Mouse (Mus musculus) kidney, embryonic 14.5 days (tissue): ENCODE data around the gene Usp34. TPM values are rescaled to one million over a fixed set of nuclear protein-coding genes. Genes with fewer than 3 reads are reported as not detected.
"Not testable (repeated sequence)": the region's sequence is repeated elsewhere in the genome, so short reads cannot be mapped to it uniquely, and the experiment has no call there.

ENCODE experiments used
- ATAC-seq: fragments of 200-750 bp; cut with Nextera tagmentation; 2 replicates; pipeline ENCODE4 v1.8.0; 2017; ENCODE audit warnings: moderate number of reproducible peaks, mild to moderate bottlenecking, moderate TSS enrichment, moderate library complexity; ENCODE audit not compliant: low FRiP score, low TSS enrichment
- H3K27ac ChIP-seq: fragments of 300-500 bp; sonication (generic); 2 replicates; pipeline ENCODE4 v1.5.1; 2014; ENCODE audit warnings: low read depth, mild to moderate bottlenecking, low read length, moderate library complexity, mixed read lengths
- H3K27me3 ChIP-seq: fragments of 300-500 bp; sonication (generic); 2 replicates; pipeline ENCODE4 v1.6.1; 2014; ENCODE audit warnings: mild to moderate bottlenecking, low read length; ENCODE audit not compliant: control insufficient read depth, insufficient read depth
- H3K36me3 ChIP-seq: fragments of 300-500 bp; sonication (generic); 2 replicates; pipeline ENCODE4 v1.6.1; 2014; ENCODE audit warnings: low read length, mixed read lengths; ENCODE audit not compliant: control insufficient read depth, insufficient read depth
- H3K4me1 ChIP-seq: fragments of 300-500 bp; sonication (generic); 2 replicates; pipeline ENCODE4 v1.6.1; 2014; ENCODE audit warnings: low read length, mixed read lengths; ENCODE audit not compliant: control insufficient read depth, insufficient read depth
- H3K4me2 ChIP-seq: fragments of 300-500 bp; sonication (generic); replicated peaks from 2 replicates; pipeline ENCODE4 v1.6.1; 2014; ENCODE audit warnings: low read depth, mild to moderate bottlenecking, low read length
- H3K4me3 ChIP-seq: fragments of 300-500 bp; sonication (generic); 2 replicates; pipeline ENCODE4 v1.5.1; 2014; ENCODE audit warnings: mild to moderate bottlenecking, low read length
- H3K9ac ChIP-seq: fragments of 300-500 bp; sonication (generic); 2 replicates; pipeline ENCODE4 v1.6.1; 2014; ENCODE audit warnings: low read depth, mild to moderate bottlenecking, low read length, moderate library complexity
- H3K9me3 ChIP-seq: fragments of 300-500 bp; sonication (generic); 2 replicates; pipeline ENCODE4 v1.6.1; 2016; ENCODE audit warnings: low read length; ENCODE audit not compliant: control insufficient read depth
- WGBS: fragments of 180-500 bp; shearing (Covaris S2); extraction: QIAGEN DNeasy Blood & Tissue Kit; methylation state at CpG from one replicate; pipeline ENCODE4 v1.1.7; 2014; 5-methylcytosine and 5-hydroxymethylcytosine counted together
- polyA plus RNA-seq: library from polyadenylated mRNA; unstranded; fragments of >200 nt; fragmentation: Nextera tagmentation; extraction: Ambion mirVana; gene quantifications from 2 replicates; pipeline ENCODE4 v1.2.1, GENCODE M21; 2014

Usp34 gene
- polyA plus RNA-seq, 1 experiment from 2014 or later: 45.5 TPM

- Histone ChIP-seq H3K36me3 (peaks cover 75% of the 10 kb centered on the region), H3K27me3 (no peaks in the 10 kb centered on the region), H3K27ac (no peak overlapping the region), H3K9me3 (no peaks in the 10 kb centered on the region), H3K4me1 (no peaks in the 10 kb centered on the region), H3K4me2 (no peak overlapping the region), H3K9ac (no peak overlapping the region), H3K4me3 (no peak overlapping the region)
- ATAC-seq: no peak
- WGBS: 89% methylated on average over 2 of the region's 2 CpGs
Measured at GRCm38 (mm10) chr11:23430013-23430412, 123.3 kb downstream of the Usp34 start.

DNA sequence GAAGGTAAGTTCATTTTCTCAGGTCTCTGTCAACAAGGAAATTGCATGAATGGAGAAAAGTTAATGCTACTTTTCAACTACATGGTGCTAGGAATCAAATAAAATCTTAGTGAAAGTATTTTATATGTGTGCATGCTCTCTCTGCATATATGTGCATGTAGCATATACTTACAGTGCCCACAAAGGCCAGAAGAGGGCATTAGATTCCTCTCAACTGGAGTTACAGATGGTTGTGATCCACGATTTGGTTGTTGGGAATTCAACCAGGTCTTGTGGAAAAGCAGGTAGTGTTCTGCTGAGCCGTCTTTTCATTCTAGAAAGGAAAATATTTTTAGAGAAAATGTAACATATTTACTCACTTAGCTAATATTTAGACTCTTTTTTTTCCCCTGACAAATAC, 129.4 kb downstream of the Usp34 start:
- Histone ChIP-seq H3K36me3 (peaks cover 84% of the 10 kb centered on the region), H3K9ac (no peak overlapping the region), H3K27ac (no peak overlapping the region), H3K9me3 (no peaks in the 10 kb centered on the region), H3K4me2 (no peak overlapping the region), H3K4me1 (no peaks in the 10 kb centered on the region), H3K27me3 (no peaks in the 10 kb centered on the region), H3K4me3 (no peak overlapping the region)
- ATAC-seq: no peak
- 87% methylated on average over 2 of the region's 2 CpGs for WGBS

- H3K27me3 ChIP-seq, H3K27ac ChIP-seq, H3K4me1 ChIP-seq, H3K9me3 ChIP-seq, ATAC-seq, H3K4me3 ChIP-seq, H3K9ac ChIP-seq, H3K4me2 ChIP-seq: not testable (repeated sequence)
- 97% methylated on average over 2 of the region's 2 CpGs for WGBS
- peaks cover 62% of the 10 kb centered on the region for H3K36me3 ChIP-seq
Measured at GRCm38 (mm10) chr11:23465862-23466261, 159.2 kb downstream of the Usp34 start.

- H3K27ac ChIP-seq: no peak overlapping the region
- no peaks in the 10 kb centered on the region for H3K9me3 ChIP-seq
- 90% methylated on average over 1 of the region's 1 CpGs for WGBS
- ATAC-seq: no peak
- no peak overlapping the region for H3K4me2 ChIP-seq
- peaks cover 87% of the 10 kb centered on the region for H3K36me3 ChIP-seq
- no peak overlapping the region for H3K9ac ChIP-seq
- no peaks in the 10 kb centered on the region for H3K4me1 ChIP-seq
- H3K4me3 ChIP-seq: no peak overlapping the region
- no peaks in the 10 kb centered on the region for H3K27me3 ChIP-seq
Measured at GRCm38 (mm10) chr11:23489955-23490354, 183.3 kb downstream of the Usp34 start.

- Histone ChIP-seq H3K27ac (no peak overlapping the region), H3K4me1 (peaks cover 15% of the 10 kb centered on the region), H3K27me3 (no peaks in the 10 kb centered on the region), H3K4me2 (no peak overlapping the region), H3K36me3 (peaks cover 87% of the 10 kb centered on the region), H3K9ac (no peak overlapping the region), H3K9me3 (no peaks in the 10 kb centered on the region), H3K4me3 (no peak overlapping the region)
- WGBS: 89% methylated on average over 4 of the region's 4 CpGs
- ATAC-seq: no peak
Measured at GRCm38 (mm10) chr11:23492048-23492790, 185.5 kb downstream of the Usp34 start.

- no peak overlapping the region for H3K9ac ChIP-seq
- H3K36me3 ChIP-seq: peaks cover 57% of the 10 kb centered on the region
- WGBS: 68% methylated on average over 6 of the region's 6 CpGs
- no peak for ATAC-seq
- H3K4me2 ChIP-seq: no peak overlapping the region
- no peak overlapping the region for H3K27ac ChIP-seq
- H3K9me3 ChIP-seq: no peaks in the 10 kb centered on the region
- no peaks in the 10 kb centered on the region for H3K27me3 ChIP-seq
- H3K4me3 ChIP-seq: no peak overlapping the region
- H3K4me1 ChIP-seq: peaks cover 15% of the 10 kb centered on the region
Measured at GRCm38 (mm10) chr11:23495231-23495630, 188.5 kb downstream of the Usp34 start.

- H3K27me3 ChIP-seq: no peaks in the 10 kb centered on the region
- peak overlapping the region; percentile 65 for H3K4me2 ChIP-seq
- peaks cover 15% of the 10 kb centered on the region for H3K4me1 ChIP-seq
- H3K36me3 ChIP-seq: peaks cover 43% of the 10 kb centered on the region
- no peak for ATAC-seq
- peak overlapping the region; percentile 94; the same call in 1 of the 2 replicates for H3K27ac ChIP-seq
- 26% methylated on average over 6 of the region's 6 CpGs for WGBS
- no peaks in the 10 kb centered on the region for H3K9me3 ChIP-seq
- peak overlapping the region; percentile 88 for H3K4me3 ChIP-seq
- H3K9ac ChIP-seq: peak overlapping the region; percentile 92; the same call in 1 of the 2 replicates
Measured at GRCm38 (mm10) chr11:23496661-23497060, 190.0 kb downstream of the Usp34 start.

GRCm38 (mm10) chr11:23497335-23497717, 190.6 kb downstream of the Usp34 start:
- peak overlapping the region; percentile 92 for H3K9ac ChIP-seq
- H3K27me3 ChIP-seq: no peaks in the 10 kb centered on the region
- ATAC-seq: peak; percentile 82
- under 1% methylated on average over 22 of the region's 22 CpGs for WGBS
- no peaks in the 10 kb centered on the region for H3K9me3 ChIP-seq
- H3K4me2 ChIP-seq: peak overlapping the region; percentile 65
- peaks cover 36% of the 10 kb centered on the region for H3K36me3 ChIP-seq
- H3K4me3 ChIP-seq: peak overlapping the region; percentile 88
- H3K4me1 ChIP-seq: peaks cover 15% of the 10 kb centered on the region
- H3K27ac ChIP-seq: peak overlapping the region; percentile 94

GRCm38 (mm10) chr11:23497718-23498509, 191.2 kb downstream of the Usp34 start, which contains the start of gene Ahsa2:
TSS of gene Ahsa2 (minus strand) at chr11:23498030.
- Histone ChIP-seq H3K4me1 (peaks cover 15% of the 10 kb centered on the region), H3K27me3 (no peaks in the 10 kb centered on the region), H3K4me3 (peak within 1 kb of the TSS; percentile 88), H3K9ac (peak within 1 kb of the TSS; percentile 92), H3K4me2 (peak within 1 kb of the TSS; percentile 65), H3K27ac (peak within 1 kb of the TSS; percentile 94), H3K9me3 (no peaks in the 10 kb centered on the region), H3K36me3 (peaks cover 30% of the 10 kb centered on the region)
- peak; percentile 96 for ATAC-seq
- WGBS: under 1% methylated on average over 54 of the region's 66 CpGs
